Mouse (Mus musculus) 416B (cell line): ENCODE data around the gene Cyp8b1.

Experiments used
- DNase-seq: peaks from one replicate; pipeline ENCODE4 v3.0.0; 2011; ENCODE audit warnings: low read depth

The Cyp8b1 gene

DNA sequence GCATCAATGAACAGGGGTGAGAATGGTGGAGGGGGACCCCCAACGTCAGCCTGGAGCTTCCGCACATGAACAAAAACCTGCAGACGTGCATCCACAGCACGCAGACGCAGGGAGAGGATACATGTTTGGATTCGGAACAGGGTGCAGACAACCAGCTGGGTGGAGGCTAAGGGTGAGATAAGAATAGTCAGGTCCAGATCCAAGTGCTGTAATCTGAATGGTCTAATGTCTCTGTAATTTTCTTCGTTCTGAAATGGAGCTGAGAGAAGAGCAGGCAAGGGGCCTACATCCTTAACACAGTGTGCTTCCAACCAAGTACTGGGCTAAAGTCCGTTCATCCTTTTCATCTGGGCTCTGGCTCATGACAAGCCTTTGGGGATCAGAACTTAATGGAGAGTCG is 24.8 kb downstream of the Cyp8b1 start:
- no peak for DNase-seq

DNA sequence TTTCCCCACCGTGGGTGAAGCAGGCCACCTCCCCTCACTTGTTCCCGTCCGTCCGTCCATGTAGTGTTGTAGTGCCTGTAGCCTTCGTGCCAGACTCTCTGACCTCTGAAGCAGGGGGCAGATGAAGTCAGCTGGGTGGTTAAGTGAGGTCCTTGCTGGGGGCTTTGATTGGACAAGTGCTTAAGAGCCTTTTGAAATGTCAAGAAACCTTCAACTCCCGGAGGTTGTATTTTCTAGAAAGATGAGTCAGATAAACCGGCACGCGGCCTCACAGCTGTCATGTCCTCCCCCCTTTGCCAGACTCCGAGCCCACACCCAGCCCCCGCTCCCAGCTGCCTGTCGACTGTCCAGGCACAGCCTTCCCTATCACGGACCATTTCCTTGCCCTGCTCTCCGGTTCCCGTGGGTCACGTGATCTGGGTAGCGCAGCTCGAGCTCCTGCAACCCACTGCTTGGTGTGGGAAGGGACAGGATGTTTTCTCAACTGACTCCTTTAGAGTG is 25.6 kb downstream of the Cyp8b1 start:
- DNase-seq: no peak

DNA sequence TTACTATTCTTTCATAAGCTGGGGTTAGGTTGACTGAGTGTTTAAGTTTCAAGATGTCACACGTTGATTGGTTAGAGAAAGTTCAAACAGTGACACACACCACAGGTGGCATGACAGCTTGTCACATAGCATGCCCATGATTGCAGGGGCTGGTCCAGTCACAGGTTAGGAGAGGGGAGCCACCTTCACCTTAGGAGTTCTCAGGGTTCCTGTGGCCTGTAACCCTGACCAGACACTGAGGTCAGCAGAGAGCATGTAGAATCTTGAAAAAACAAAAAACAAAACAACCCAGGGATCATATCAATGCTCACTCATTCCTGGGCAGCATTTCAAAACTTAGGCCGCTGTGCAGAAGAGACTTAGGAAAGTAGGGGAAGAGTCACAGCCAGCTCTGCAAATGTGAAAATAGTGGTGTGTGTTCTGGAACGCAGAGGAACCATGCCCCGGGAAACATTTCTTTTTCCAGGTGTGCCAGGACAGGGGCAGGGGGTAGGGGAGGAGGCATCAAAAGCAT is 26.1 kb downstream of the Cyp8b1 start:
- DNase-seq: no peak

DNA sequence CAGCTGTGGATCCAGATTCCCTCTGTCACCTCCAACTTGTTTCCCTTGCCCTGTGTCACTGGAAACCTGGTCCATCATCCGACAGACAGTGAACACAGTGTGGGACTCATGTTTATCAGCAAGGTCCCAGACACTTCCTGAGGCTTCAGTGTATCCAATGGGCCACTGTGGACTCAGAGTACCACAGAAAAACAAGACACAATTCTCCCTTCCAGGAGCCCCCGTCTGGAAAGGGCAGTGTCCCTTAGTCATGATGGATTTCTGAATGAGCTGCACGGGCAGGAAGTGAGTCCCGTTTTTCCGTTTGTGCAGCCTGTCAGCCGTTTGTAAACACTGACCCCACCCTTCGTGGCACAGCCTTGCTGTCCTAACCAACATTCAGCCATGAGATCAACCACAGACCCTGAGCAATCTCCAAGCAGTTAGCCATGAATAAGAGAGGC is 34.1 kb downstream of the Cyp8b1 start:
- peak; percentile 85 for DNase-seq

DNA sequence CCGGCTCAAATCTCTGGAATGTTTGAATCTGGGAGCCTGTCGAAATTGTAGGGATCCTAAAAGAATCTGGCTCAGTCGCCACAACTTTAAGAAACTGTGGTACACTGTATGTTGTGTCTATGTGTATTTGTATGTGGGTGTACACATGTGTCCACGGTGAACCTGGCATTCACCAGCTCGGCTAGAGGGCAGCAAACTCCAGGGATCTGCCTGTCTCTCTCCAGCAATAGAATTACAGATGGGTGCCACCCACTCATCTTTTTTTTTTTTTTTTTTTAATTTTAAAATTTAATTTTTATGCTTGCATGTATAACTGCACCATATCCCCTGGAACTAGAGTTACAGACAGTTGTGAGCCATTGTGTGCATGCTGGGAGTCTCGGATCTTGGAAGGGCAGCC is 34.8 kb downstream of the Cyp8b1 start:
- peak; percentile 80 for DNase-seq

DNA sequence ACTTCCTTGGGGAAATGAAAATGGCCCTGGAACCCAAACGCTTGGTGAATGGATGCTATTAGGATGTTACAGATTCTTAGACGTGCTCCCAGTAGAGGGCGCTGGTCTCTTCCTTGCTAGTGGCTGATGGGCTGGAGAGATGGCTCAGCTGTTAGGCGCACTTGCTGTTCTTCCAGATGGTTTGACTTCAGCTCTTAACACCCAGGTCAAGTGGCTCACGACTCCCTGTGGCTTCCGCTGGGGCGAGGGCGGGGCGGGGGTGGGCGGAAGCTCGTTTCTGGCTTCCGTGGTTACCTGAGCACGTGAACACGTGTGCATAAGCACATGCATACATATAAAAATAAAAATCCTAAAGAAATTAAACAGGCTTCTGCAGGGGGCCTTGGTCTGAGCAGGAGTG is 35.3 kb downstream of the Cyp8b1 start:
- peak; percentile 91 for DNase-seq

DNA sequence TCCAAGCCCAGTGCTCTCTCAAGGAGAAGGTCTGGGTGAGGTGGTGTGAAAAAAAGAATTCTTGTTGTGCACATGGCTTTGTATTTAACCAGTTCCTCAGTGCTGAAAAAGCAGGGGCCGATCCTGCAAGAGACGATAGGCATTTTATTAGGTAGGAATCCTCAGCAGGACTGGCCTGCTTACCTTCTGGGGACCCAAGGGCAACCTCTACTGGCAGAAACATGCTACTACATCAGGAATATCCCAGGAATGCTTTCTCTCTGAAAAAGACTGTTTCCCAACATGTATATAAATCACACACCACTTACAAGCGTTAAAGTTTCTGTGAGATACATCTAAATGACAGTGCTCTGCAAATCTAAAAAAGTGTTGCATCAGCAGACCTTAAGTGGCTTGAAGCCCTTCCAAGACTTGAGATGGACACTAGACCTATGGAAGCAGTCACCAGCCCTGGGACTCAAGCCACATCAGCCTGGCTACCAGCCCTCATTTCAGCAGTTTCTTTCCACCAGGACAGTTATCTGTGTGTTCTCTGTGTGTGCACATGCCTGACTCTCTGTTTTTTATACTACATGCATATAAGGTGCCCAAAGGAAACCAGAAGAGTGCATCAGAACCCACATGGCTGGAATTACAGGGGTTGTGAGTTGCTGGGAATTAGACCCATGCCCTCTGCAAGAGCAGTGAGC is 38.9 kb downstream of the Cyp8b1 start:
- DNase-seq: peak; percentile 58

DNA sequence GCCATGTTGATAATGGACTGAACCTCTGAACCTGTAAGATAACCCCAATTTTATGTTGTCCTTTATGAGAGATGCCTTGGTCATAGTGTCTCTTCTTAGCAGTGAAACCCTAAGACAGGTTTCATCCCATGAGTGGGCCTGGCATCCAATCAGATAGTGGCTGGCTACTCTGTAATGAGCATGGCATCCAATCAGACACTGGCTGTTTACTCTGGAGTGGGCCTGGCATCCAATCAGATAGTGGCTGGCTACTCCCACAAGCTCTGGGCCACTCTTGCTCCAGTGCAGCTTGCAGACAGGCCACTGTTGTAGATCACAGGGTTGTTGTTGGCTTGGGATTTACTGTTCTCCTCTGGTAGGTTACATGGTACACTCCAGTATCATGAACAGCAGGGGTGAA is 42.5 kb downstream of the Cyp8b1 start:
- DNase-seq: peak; percentile 16

DNA sequence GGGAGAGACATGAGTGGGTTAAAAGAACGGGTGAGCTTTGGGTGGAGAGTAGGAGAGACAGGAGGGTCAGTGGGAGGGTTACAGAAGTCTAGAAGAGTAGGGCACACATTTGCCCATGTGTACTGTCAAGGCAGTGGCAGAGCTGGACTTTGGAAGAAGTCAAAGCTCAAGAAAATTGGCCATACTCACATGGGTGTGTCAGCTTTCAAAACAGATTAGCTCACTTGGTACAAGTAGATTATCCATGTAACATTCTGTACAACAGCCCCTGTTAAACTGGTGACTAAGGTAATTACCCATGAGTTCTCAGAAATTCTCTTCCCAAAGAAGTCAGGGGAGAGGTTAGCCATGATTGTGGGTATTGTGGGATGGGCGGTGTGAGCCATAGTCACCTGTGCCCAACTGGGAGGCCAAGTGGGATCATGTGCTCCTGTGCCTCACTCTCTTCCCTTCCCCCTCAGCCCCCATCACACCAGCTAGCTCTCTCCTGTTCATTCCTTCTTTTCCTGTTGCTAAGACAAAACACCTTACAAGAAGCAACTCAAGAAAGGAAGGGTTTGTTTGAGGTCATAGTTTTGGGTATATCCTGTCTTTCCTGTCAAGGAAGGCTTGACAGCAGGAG is 43.9 kb downstream of the Cyp8b1 start:
- DNase-seq: no peak

DNA sequence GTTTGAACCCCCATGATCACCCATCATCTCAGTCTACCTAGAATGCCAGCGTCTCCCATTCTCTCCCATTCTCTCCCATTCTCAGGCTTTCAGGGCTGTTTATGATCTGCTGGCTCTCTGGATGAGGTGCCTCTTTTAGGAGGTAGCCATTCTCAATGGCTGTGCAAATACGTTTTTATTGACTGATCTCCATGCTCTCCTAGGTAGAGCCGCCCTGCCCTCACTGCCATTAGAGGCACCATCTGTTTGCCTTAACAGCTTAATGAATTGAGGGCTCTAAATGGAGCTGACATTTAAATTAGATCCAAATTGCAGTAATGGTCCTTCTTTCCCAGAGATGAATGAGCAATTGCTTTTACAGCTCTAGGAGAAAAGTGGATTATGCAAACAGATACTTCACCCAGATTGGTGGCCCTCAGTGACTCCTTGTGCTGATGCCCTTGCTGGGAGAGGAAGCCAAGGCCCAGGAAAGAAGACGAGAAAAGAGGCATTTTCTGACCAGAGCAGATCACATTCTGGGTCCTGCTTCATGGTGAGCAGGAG is 46.1 kb downstream of the Cyp8b1 start:
- DNase-seq: no peak

DNA sequence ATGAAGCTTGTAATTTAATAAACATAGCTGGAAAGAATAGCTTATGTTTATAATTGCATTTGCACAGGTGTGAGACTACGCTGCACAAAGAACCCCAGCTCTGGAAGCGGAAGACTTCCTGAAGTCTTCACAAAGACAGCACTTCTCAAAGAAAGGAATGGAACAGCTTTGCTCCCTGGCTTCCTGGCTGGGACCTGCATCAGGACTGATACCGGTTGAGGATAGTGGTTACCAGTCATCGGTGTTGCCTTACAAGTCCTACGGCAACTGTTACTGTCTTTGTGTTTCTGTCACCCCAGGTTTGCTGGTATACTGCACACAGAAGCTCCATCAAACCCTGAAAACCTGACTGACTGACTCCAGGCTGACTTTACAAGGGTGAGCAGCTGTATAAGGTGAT is 46.7 kb downstream of the Cyp8b1 start:
- no peak for DNase-seq

DNA sequence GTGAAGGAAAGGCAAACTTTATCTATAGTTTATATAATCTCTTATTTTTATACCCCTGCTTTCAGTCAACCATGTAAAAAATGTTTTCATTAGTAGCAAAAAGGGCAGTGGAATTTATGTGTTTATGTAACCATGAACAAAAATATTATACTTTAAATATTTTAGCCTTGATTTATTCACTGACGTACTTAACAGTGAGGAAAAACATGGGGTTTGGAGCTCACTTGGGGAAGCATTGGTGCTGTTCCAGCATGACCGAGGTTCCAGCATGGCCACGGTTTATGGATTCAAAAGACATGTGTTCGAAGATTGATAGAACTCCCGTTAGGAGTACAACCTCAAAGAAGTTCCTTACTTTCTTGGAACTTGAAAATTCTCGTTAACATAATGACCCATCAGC is 47.9 kb downstream of the Cyp8b1 start:
- DNase-seq: no peak

DNA sequence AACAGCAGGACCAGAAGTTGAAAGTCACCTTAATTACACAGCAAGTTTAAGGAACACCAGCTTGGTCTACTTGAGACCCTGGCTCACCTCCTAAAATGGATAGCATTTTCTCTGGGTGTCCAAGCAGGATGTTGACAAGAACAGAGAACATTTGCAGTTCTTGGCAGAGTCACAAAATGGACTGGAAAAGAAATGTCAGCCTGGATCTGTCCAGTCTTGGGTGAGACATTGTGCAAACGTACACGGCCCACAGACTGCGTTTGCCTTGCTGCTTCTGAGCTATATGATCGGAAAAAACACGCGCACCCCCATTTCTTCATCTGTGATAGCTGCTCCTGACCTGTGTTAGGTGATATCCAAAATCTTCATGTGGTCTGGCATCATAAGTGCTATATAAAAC is 48.5 kb downstream of the Cyp8b1 start:
- DNase-seq: no peak

DNA sequence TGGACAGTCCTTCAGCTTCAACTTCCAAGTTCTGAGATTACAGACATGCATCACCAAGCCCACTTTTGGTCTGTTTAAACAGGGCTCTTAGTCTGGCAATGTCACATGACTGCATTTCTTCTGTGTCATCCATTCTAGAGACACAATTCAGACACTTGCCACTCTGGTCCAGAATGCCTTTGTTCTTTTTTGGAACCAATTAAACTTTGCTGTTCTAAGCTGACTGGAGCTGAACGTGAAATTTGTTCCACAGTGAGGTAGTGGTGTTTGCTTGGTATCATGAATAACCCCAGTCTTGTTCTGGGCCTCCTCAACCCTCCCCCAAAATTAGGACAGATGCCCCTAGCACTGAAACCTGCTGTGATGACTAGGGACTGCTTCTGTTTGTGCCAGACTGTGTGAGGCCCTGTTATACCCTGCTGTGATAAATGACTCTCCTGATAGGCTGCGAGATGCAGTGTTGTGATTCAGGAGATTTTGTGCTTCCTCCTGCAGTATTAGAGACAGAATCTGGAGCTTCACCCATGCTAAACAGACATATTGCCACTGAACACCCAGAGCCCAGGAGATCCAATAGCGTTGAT is 50.6 kb downstream of the Cyp8b1 start:
- no peak for DNase-seq

DNA sequence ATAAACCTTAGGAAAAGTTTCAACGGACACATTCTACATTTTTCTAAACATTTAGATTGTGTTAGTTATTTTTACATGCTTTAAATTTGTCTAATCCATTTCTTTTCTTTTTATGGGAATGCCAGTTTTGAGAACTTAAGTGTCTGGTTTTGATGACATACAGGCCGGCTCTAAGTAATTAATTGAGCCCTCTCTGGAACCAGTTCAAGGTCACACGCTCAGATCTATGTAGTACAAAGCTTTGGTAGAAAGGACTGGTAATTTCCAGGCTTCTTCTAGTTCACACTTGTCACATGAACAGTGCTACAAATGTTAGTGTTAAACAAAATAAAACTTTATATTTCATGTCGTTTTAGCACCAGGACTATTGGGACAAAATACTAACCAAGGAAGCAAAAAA is 51.3 kb downstream of the Cyp8b1 start:
- DNase-seq: no peak
